Mouse (Mus musculus) stomach, postnatal 0 days (tissue): Measurements from ENCODE around the gene Uox. TPM values are rescaled to one million over a fixed set of nuclear protein-coding genes. Genes with fewer than 3 reads are reported as not detected.
A peak's percentile ranks its signal among the peaks of the same experiment; 100 is the strongest.

Source experiments
- ATAC-seq: fragments of 200-750 bp; cut with Nextera tagmentation; 2 replicates; pipeline ENCODE4 v1.8.0; 2017; ENCODE audit not compliant: low FRiP score, low TSS enrichment
- DNase-seq: peaks from one replicate; pipeline ENCODE4 v3.0.0-alpha.2; 2016; ENCODE audit warnings: low spot score
- H3K27ac ChIP-seq: fragments of 300-500 bp; sonication (generic); replicated peaks from 2 replicates; pipeline ENCODE4 v1.5.1; 2014; ENCODE audit warnings: mild to moderate bottlenecking, control low read depth
- H3K27me3 ChIP-seq: fragments of 300-500 bp; sonication (generic); 2 replicates; pipeline ENCODE4 v1.6.1; 2014; ENCODE audit warnings: low read length; ENCODE audit not compliant: control insufficient read depth, insufficient read depth
- H3K36me3 ChIP-seq: fragments of 300-500 bp; sonication (generic); 2 replicates; pipeline ENCODE4 v1.6.1; 2014; ENCODE audit warnings: low read length, mixed read lengths; ENCODE audit not compliant: control insufficient read depth, insufficient read depth
- H3K4me1 ChIP-seq: fragments of 300-500 bp; sonication (generic); replicated peaks from 2 replicates; pipeline ENCODE4 v1.6.1; 2014; ENCODE audit warnings: antibody characterized with exemption; ENCODE audit not compliant: control insufficient read depth, insufficient read depth
- H3K4me2 ChIP-seq: fragments of 300-500 bp; sonication (generic); replicated peaks from 2 replicates; pipeline ENCODE4 v1.6.1; 2014; ENCODE audit warnings: low read depth, mild to moderate bottlenecking, control low read depth, moderate library complexity
- H3K4me3 ChIP-seq: fragments of 300-500 bp; sonication (generic); 2 replicates; pipeline ENCODE4 v1.5.1; 2014; ENCODE audit warnings: low read depth, low read length, control low read depth
- H3K9ac ChIP-seq: fragments of 300-500 bp; sonication (generic); 2 replicates; pipeline ENCODE4 v1.6.1; 2014; ENCODE audit warnings: mild to moderate bottlenecking, low read length, control low read depth, mixed read lengths
- H3K9me3 ChIP-seq: fragments of 300-500 bp; sonication (generic); 2 replicates; pipeline ENCODE4 v1.6.1; 2016; ENCODE audit warnings: low read length; ENCODE audit not compliant: control insufficient read depth
- CTCF ChIP-seq: IDR thresholded peaks from 2 replicates; pipeline ENCODE4 v1.5.1; 2016; ENCODE audit warnings: antibody characterized with exemption, low read depth, mild to moderate bottlenecking, moderate library complexity
- EP300 ChIP-seq: optimal IDR thresholded peaks from 2 replicates; pipeline ENCODE3; 2016; ENCODE audit warnings: antibody characterized with exemption
- WGBS: fragments of 180-500 bp; shearing (Covaris S2); extraction: QIAGEN DNeasy Blood & Tissue Kit; methylation state at CpG from one replicate; pipeline ENCODE4 v1.1.7; 2014; 5-methylcytosine and 5-hydroxymethylcytosine counted together
- polyA plus RNA-seq: library from polyadenylated mRNA; unstranded; fragments of >200 nt; fragmentation: Nextera tagmentation; extraction: Ambion mirVana; gene quantifications from 2 replicates; pipeline ENCODE4 v1.2.1, GENCODE M21; 2015

The Uox gene
- polyA plus RNA-seq, 1 experiment from 2014 or later, result 0.29 TPM

DNA sequence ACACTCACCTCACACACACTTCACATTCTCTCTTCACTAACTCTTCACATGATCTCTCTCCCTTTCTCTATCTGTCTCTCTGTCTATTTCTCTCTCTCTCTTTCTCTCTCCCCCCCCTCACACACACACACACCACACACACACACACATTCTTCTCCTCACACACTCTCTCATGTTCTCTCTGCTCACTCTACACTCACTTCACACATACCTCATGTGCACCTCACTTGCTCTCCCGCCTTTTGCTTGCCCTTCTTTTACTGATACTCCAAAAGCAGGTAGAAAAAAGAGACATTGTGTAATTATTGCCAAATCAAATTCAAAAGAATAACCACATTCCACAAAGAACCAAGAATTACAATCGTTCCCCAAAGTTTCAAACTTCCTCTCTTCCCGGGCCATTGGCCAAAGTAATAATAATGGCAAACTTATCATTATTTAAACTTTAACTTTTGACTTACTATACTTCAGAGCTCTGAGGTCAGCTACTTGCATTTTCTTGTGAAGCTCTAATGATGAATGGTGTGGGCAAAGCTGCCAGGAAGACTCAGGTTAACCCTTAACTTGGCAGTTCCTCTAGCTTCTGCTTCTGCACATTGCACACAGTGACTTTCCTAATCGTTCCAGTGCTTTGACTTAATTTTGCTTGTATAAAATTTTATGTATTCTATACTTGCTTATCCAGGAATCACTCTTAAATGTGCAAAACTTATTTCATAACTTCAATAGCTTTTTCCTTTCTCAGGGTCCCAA lies 29.5 kb upstream of the Uox start:
- no peak for ATAC-seq
- H3K4me3 ChIP-seq, result no peak overlapping the region
- H3K9ac ChIP-seq, result no peak overlapping the region
- 32% methylated on average over 4 of the region's 4 CpGs for WGBS
- TF ChIP-seq CTCF (no peak), EP300 (no peak)
- H3K36me3 ChIP-seq, result no peaks in the 10 kb centered on the region
- H3K4me1 ChIP-seq, result no peaks in the 10 kb centered on the region
- no peaks in the 10 kb centered on the region for H3K27me3 ChIP-seq
- H3K27ac ChIP-seq, result no peak overlapping the region
- H3K4me2 ChIP-seq, result no peak overlapping the region
- H3K9me3 ChIP-seq, result no peaks in the 10 kb centered on the region
- no peak for DNase-seq

DNA sequence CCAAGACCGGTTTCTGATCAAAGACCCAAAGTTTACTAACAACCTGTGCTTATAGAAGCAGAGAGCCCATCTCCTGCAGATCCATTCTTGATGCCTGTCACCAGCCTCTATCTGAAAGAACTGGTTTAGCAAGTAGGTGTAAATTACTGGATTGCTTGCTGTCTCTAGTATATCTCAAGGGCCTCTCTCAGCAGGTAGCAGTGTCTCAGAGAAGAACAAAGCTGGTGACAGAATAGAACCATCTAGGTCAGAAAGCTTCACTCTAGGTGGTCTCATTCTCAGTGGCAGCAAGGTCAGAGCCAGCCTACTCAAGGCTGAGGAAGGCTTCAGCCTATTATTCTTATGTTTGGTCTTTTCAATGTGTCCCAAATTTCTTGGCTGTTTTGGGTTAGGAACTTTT lies 26.6 kb upstream of the Uox start:
- Histone ChIP-seq H3K4me3 (no peak overlapping the region), H3K27me3 (no peaks in the 10 kb centered on the region), H3K27ac (no peak overlapping the region), H3K9me3 (no peaks in the 10 kb centered on the region), H3K9ac (no peak overlapping the region), H3K4me1 (no peaks in the 10 kb centered on the region), H3K36me3 (no peaks in the 10 kb centered on the region), H3K4me2 (no peak overlapping the region)
- WGBS, result 19% methylated on average over 1 of the region's 1 CpGs
- ATAC-seq (no peak), DNase-seq (no peak)
- TF ChIP-seq EP300 (no peak), CTCF (no peak)

DNA sequence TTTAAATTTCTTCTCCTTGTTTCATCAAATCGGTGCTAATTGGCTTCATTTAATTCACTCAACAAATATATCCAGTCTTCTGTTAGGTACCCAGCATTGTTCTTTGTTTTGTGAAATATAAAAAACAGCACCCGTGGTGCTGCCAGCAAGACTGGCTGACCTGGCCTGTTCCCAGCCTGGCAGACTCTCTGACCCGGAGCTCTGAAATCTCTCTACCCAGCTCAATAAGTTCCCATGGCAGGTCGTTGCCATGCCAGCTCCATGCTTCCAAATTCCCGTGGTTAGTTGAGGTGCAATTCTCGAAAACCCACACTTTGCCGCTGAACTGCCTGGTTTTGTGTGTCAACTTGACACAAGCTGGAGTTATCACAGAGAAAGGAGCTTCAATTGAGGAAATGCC lies 15.4 kb upstream of the Uox start:
- H3K4me2 ChIP-seq, result no peak overlapping the region
- no peaks in the 10 kb centered on the region for H3K9me3 ChIP-seq
- H3K27me3 ChIP-seq, result no peaks in the 10 kb centered on the region
- no peak overlapping the region for H3K27ac ChIP-seq
- H3K36me3 ChIP-seq, result no peaks in the 10 kb centered on the region
- WGBS, result 85% methylated on average over 7 of the region's 7 CpGs
- ATAC-seq, result no peak
- H3K4me3 ChIP-seq, result no peak overlapping the region
- no peak for TF ChIP-seq CTCF
- TF ChIP-seq EP300, result no peak
- DNase-seq, result no peak
- H3K9ac ChIP-seq, result no peak overlapping the region
- no peaks in the 10 kb centered on the region for H3K4me1 ChIP-seq

DNA sequence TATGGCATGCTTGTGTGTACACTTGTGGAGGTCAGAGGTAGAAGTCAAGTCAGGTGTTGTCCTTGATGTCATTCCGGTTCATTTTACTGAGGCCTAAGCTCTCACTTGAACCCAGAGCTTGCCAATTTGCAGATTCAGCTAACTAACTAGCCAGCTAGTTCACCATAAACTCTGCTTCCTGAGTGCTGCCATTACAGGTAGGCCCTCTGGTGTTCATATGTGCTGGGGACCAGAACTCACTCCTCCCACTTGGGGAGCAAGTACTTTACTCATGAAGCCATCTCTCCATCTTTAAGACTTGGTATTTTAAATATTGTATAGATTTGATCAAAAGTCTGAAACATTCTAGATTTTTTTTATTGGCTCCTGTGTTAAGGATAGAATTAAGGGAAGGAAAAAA lies 13.7 kb upstream of the Uox start:
- TF ChIP-seq EP300, result no peak
- TF ChIP-seq CTCF, result peak; percentile 30
- H3K9ac ChIP-seq, result no peak overlapping the region
- no peaks in the 10 kb centered on the region for H3K36me3 ChIP-seq
- H3K4me1 ChIP-seq, result no peaks in the 10 kb centered on the region
- H3K4me2 ChIP-seq, result no peak overlapping the region
- DNase-seq, result no peak
- 74% methylated on average over 1 of the region's 1 CpGs for WGBS
- no peak overlapping the region for H3K4me3 ChIP-seq
- no peaks in the 10 kb centered on the region for H3K9me3 ChIP-seq
- ATAC-seq, result no peak
- H3K27me3 ChIP-seq, result no peaks in the 10 kb centered on the region
- no peak overlapping the region for H3K27ac ChIP-seq

DNA sequence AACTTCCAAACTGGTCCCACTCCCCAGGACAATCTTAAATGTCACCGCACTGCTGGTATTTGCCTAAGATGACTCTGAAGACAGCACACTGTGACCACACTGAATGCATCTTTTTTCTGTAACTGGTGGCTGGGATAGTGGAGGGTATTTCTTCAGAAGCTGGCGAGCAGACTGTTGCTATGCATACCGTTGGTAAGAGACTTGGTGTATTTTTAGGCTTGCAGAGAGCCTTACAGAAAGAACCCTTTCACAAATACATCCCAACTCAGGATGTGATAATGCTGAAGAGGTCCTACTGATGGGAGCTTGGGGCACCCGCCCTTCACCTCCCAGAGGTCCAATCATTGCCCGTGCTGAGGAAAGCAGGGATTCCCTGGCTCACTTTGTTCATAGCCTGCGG lies 12.7 kb upstream of the Uox start:
- DNase-seq, result no peak
- no peak for ATAC-seq
- WGBS, result 85% methylated on average over 6 of the region's 6 CpGs

DNA sequence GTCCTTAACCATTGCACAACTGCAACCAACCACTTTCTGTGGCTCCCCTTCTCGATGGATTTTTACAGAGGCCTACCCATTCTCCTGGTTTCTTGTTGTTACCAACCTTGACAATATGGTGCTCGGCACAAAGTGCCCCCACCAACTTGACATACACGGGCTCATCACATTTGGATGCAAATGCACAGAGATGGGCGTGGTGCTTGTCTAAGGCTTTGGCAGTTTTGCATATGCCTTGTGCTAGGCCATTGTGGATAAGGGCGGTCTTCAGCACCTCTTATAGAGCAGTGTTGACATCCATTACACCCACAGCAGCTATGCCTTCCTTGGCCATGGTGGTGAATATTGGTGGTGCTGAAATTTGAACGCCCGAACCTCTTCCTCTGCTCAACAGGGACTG lies 7.3 kb upstream of the Uox start:
- Histone ChIP-seq H3K9ac (no peak overlapping the region), H3K27ac (no peak overlapping the region), H3K9me3 (no peaks in the 10 kb centered on the region), H3K4me1 (no peaks in the 10 kb centered on the region), H3K36me3 (no peaks in the 10 kb centered on the region), H3K4me3 (no peak overlapping the region), H3K4me2 (no peak overlapping the region), H3K27me3 (no peaks in the 10 kb centered on the region)
- no peak for TF ChIP-seq CTCF
- 87% methylated on average over 7 of the region's 7 CpGs for WGBS
- DNase-seq (no peak), ATAC-seq (no peak)

More for the DNA sequence above, 12.7 kb upstream of the Uox start:
- TF ChIP-seq CTCF, result no peak
- no peak for TF ChIP-seq EP300
- H3K4me1 ChIP-seq, result no peaks in the 10 kb centered on the region
- H3K4me3 ChIP-seq, result no peak overlapping the region
- no peaks in the 10 kb centered on the region for H3K27me3 ChIP-seq
- H3K9ac ChIP-seq, result no peak overlapping the region
- no peaks in the 10 kb centered on the region for H3K9me3 ChIP-seq
- no peaks in the 10 kb centered on the region for H3K36me3 ChIP-seq
- H3K27ac ChIP-seq, result no peak overlapping the region
- H3K4me2 ChIP-seq, result no peak overlapping the region
